Mouse (Mus musculus) cerebellum, postnatal 36 days (tissue): Measurements from ENCODE around the gene Rfx7.
"Not testable (repeated sequence)": the region's sequence is repeated elsewhere in the genome, so short reads cannot be mapped to it uniquely, and the experiment has no call there.

Experiments used
- DNase-seq, 2 experiments: peaks; one replicate each; pipeline ENCODE4 v3.0.0; 2021 to 2022; ENCODE audit warnings: mixed read lengths in 2 of 2

Gene Rfx7

DNA sequence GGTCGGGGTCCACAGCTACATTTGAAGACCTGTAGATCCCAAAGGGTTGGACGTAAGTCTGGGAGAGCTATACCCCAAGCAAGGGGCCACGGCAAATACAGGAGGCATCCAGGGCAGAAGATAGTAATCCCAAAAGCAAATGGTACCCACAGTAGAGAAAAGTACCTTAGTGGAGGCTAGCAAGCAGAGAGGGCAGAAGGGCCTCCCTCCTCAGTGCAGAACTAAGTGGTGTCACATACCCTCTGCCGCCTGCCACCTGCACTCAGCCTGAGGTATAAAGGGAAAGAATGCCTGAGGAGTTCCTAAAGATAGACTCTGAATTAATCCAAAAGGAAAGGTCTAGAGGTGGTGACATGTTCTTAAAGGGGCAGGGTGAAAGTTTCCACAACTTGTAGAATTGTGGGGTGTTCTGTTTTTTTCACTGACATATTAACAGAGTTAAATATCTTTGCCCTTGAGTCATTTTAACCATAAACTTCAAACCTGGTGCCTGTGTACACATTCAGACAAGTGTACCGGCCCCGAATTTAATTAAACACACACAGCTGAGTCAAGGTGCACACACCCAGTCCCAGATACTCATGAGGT is 109.1 kb downstream of the Rfx7 start:
- DNase-seq: no peak

GRCm38 (mm10) chr9:72642756-72643447 is 110.9 kb downstream of the Rfx7 start:
- not testable (repeated sequence) for DNase-seq

DNA sequence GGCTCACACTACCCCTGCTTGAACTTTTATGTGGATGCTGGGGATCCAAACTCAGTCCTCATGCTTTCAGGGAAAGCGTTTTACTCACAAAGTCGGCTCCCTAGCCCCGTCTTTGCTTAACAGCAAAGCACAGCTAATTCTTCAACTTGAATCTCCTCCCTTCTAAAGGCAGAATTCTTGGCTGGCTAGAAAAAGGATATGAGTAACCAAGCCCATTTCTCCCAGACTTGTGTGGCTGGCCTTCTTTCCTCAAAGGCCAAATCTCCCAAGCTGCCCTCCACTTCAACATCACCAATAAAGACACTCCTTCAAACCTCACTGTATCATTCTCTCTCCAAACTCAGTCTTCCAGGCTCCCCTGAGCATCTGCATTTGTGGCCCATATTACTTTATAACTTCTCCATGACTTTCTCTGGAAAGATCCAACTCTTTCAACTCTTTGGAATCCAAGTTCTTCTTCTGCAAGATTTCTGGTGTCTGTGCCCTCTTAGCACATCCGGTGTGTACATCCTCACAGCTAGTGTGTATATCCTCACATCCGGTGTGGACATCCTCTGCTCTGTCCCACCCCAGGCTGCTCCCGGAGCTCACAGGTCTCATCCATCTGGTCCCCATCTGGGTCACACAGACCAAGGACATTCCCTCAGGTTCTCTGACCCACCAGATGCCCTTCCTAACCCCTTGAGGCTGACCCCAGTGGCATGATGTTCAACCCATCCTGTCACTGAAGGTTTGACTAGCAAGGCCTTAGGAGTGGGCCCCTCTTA is 111.8 kb downstream of the Rfx7 start:
- DNase-seq: no peak

GRCm38 (mm10) chr9:72644418-72645110 is 112.5 kb downstream of the Rfx7 start:
- DNase-seq: no peak

GRCm38 (mm10) chr9:72649781-72650180 is 117.7 kb downstream of the Rfx7 start:
- DNase-seq: no peak

DNA sequence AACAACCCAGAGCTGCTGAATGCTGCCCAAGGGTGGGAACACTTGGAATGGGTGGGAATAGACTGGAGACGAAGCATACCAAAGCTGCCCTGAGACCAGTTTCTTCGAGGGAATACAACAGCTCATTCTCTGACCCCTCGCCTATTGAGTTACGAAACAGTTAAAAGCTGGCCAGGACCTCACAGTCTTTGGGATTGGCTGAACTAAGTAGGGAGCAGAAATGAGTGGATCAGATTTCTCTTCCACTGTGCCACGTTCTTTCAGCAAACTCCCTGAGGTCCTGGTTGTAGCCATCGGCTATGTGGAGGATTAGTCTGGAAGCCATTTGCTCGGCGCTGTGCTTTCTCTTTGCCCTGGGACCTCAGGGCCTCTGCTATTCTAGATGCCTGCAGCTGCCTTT is 120.9 kb downstream of the Rfx7 start:
- no peak for DNase-seq

DNA sequence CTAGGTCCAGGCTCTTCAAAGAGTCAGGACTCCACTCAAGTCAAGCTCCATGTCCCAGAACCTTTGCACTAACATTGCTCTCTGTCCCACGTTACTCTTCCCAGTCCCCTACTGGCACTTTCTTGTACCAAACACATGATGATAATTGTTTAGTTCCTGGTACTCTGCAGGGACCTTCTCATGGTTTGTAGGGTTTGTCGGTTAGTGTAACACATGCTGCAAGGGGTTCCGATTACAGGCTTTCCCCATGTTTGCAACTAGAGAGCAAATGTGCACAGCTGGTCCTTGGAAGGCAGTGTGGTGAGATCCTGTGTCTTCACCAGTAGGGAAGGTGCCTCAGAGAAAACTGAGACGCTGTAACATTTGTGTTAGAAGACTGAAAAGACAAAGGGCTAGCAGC is 121.5 kb downstream of the Rfx7 start:
- DNase-seq: no peak

DNA sequence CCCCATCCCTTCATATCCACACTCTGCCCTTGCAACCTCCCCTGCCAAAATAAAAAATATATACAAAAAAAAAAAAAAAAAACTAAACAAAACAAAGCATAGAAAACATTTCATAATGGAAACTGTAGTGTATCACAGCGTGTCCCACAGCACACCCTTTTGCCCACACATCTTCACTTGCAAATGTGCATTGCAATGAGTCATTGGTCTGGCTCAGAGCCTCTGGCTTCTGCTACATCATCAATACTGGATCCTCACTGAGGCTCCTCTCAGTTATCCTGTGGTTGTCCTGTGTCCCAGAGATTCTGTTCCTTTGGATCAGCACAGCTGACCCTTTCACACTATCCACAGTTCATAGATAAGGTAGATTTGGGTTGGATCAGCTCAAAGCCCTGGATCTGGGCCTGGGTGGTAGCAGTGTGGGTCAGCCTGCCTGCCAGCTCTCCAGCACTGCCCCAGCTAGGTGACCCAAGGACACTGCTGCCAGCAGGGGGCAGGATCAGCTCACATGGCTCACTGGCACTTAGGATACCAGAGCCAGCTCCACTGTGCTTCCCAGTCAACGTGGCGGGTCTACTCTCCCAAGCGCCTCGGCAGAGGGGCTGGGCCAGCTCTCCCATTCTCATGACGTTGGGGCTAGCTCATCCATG is 122.7 kb downstream of the Rfx7 start:
- peak in 1 of 2 experiments; percentile 52 for DNase-seq

GRCm38 (mm10) chr9:72655602-72656001 is 123.6 kb downstream of the Rfx7 start:
- no peak for DNase-seq

DNA sequence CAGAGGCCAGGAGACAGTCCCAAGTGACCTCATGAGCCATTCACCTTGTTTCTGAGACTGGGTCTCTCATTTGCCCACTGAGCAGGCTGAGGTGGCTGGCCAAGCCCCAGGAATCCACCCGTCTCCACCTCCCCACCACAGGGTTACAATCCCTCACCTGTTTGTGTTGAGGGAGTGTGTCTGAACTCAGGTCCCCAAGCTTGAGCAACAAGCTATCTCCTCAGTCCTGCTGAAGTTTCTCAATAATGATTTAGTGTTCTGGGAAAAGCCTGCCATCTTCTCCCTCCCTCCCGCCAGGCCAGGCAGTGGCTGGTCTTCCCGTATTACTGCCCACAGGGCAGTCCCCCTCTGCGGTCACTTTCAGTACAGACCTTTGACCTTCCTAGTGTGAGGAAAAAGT is 124.5 kb downstream of the Rfx7 start:
- DNase-seq: no peak

GRCm38 (mm10) chr9:72656940-72657339 is 124.9 kb downstream of the Rfx7 start:
- no peak for DNase-seq

DNA sequence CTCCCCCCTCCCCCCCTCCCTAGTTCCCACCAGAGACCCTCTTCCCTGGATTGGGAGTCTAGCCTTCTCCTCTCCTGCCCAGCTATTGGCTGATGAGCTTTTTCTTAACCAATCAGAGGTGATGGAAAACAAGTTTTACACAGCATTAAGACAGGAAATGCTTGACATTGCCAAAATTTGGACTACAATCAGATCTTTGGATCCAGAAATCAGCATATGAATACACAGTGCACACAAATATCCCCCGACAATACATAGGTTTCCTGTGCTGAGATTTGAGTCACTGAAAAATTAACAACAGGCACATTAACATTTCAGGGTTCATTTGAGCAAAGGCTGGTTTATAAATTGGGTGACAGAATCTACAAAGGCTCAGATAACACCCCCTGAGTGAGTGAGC is 125.7 kb downstream of the Rfx7 start:
- no peak for DNase-seq

- DNase-seq: no peak
Measured at GRCm38 (mm10) chr9:72660139-72660538, 128.1 kb downstream of the Rfx7 start.

GRCm38 (mm10) chr9:72660911-72661310 is 128.9 kb downstream of the Rfx7 start:
- no peak for DNase-seq

DNA sequence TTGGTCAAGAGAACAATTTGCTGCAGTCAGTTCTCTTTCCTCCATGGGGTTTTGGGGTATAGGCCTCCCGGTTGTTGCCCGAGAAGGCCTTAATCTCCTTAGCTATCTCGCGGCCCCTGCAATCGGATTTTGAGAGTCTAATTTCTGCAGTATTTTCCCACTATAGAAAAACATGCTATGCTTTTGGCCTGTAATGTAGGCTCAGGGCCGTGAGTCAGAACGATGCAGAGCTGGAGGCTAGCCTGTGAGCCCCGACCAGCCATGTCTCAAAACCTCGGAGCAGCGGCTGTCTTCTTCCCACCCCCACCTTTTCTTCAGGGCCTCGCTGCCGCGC is 129.5 kb downstream of the Rfx7 start:
- peak in 1 of 2 experiments; percentile 80 for DNase-seq

- DNase-seq: peak; percentile 93 to 96
Measured at GRCm38 (mm10) chr9:72661895-72662661, 130.0 kb downstream of the Rfx7 start, which contains the start of gene Nedd4. Gene Nedd4, plus strand, starts transcription at chr9:72662346.

DNA sequence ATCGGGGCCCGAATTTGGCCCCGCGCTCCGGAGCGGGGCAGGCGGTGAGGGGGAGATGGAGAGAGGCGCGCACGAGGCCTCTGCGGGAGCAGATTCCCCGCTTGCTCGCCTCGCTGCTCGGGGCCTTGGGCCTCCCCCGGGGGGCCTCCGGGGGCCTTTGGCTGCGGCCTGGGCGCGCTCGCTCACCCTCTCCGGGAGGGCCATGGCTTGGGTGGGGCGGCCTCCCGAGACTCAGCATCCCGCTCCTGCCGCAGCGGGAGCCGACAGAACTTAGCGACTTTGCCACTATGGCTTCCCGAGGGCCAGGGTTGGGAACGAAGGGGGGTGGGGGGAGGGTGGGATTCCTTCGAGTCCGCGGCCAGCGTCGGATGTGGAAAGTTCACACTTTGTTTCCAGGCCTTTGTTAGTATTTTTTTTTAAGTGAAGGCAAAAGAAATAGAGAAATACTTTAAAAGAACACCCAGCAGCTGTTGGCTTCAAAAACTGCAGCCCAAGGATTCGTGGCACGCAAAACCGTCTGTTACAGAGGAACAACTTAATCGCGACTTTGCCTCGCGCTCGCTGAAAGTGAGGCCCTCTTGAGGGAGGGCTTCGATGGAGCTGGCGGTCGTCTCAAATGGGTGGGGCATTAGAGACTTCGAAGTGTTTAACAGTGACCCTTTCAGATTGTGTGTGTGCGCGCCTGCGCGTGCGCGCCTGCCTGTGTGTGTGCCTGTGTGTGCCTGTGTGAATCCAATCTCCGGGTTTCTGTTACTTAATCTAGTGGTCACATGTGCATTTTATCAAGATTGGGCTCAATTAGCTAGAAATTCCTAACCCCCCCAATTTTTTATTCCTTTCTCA is 130.9 kb downstream of the Rfx7 start:
- peak; percentile 68 to 70 for DNase-seq

- DNase-seq: no peak
Measured at GRCm38 (mm10) chr9:72663534-72663918, 131.5 kb downstream of the Rfx7 start.

GRCm38 (mm10) chr9:72664409-72665351 is 132.6 kb downstream of the Rfx7 start:
- no peak for DNase-seq

DNA sequence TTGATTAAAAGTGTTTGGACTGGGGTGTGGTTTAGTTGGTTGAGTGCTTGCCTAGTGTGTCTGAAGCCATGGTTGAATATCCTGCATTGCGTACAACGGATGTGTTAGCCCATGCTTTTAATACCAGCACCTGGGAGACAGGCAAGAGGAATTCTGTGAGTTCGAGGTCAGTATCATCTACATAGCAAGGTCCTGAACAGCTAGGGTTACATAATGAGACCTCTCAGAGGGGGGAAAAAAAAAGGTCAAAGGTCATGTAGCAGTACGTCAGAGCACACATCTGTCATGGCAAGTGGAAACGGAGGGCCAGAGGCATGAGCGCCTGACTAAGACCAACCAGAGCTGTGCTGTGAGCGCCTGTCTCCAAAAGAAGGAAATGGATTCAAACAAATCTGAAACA is 133.5 kb downstream of the Rfx7 start:
- DNase-seq: no peak
